Mouse (Mus musculus) forebrain, embryonic 13.5 days (tissue): ENCODE results near the gene Shroom2. TPM values are rescaled to one million over a fixed set of nuclear protein-coding genes. Genes with fewer than 3 reads are reported as not detected.

Experiments
- ATAC-seq: fragments of 200-750 bp; cut with Nextera tagmentation; 2 replicates; pipeline ENCODE4 v1.8.0; 2017
- H3K27ac ChIP-seq: fragments of 300-500 bp; sonication (generic); 2 replicates; pipeline ENCODE4 v1.5.1; 2015; ENCODE audit warnings: inconsistent platforms, mild to moderate bottlenecking, moderate library complexity
- H3K27me3 ChIP-seq: fragments of 300-500 bp; sonication (generic); 2 replicates; pipeline ENCODE4 v1.6.1; 2015; ENCODE audit warnings: mild to moderate bottlenecking, inconsistent platforms
- H3K36me3 ChIP-seq: fragments of 300-500 bp; sonication (generic); 2 replicates; pipeline ENCODE4 v1.6.1; 2015; ENCODE audit warnings: mild to moderate bottlenecking, inconsistent platforms; ENCODE audit not compliant: poor library complexity, severe bottlenecking
- H3K4me1 ChIP-seq: fragments of 300-500 bp; sonication (generic); 2 replicates; pipeline ENCODE4 v1.6.1; 2015; ENCODE audit warnings: inconsistent platforms
- H3K4me2 ChIP-seq: fragments of 300-500 bp; sonication (generic); 2 replicates; pipeline ENCODE4 v1.6.1; 2015; ENCODE audit warnings: inconsistent platforms, mild to moderate bottlenecking, moderate library complexity
- H3K4me3 ChIP-seq: fragments of 300-500 bp; sonication (generic); 2 replicates; pipeline ENCODE4 v1.5.1; 2015; ENCODE audit warnings: mild to moderate bottlenecking, inconsistent platforms
- H3K9ac ChIP-seq: fragments of 300-500 bp; sonication (generic); 2 replicates; pipeline ENCODE4 v1.6.1; 2015; ENCODE audit warnings: mild to moderate bottlenecking, inconsistent platforms
- H3K9me3 ChIP-seq: fragments of 300-500 bp; sonication (generic); replicated peaks from 2 replicates; pipeline ENCODE4 v1.6.1; 2016; ENCODE audit warnings: inconsistent platforms
- WGBS: fragments of 180-500 bp; shearing (Covaris S2); methylation state at CpG from one replicate; pipeline ENCODE4 v1.1.7; 2015; 5-methylcytosine and 5-hydroxymethylcytosine counted together
- polyA plus RNA-seq: library from polyadenylated mRNA; unstranded; fragments of >200 nt; fragmentation: Nextera tagmentation; extraction: Ambion mirVana; gene quantifications from 2 replicates; pipeline ENCODE4 v1.2.1, GENCODE M21; 2015

Shroom2 gene
- polyA plus RNA-seq, 1 experiment from 2014 or later = 17.3 TPM

GRCm38 (mm10) chrX:152635397-152635796, 133.9 kb downstream of the Shroom2 start:
- H3K27me3 ChIP-seq = no peaks in the 10 kb centered on the region
- no peak for ATAC-seq
- H3K4me2 ChIP-seq = no peak overlapping the region
- no peak overlapping the region for H3K9ac ChIP-seq
- H3K27ac ChIP-seq = no peak overlapping the region
- H3K4me3 ChIP-seq = no peak overlapping the region
- H3K36me3 ChIP-seq = no peaks in the 10 kb centered on the region
- no peaks in the 10 kb centered on the region for H3K9me3 ChIP-seq
- WGBS = 94% methylated on average over 12 of the region's 12 CpGs
- H3K4me1 ChIP-seq = no peaks in the 10 kb centered on the region

- Histone ChIP-seq H3K36me3 (no peaks in the 10 kb centered on the region), H3K27me3 (peaks cover 23% of the 10 kb centered on the region; the same call in 1 of the 2 replicates), H3K9ac (no peak overlapping the region), H3K4me2 (no peak overlapping the region), H3K4me3 (no peak overlapping the region), H3K9me3 (no peaks in the 10 kb centered on the region), H3K27ac (no peak overlapping the region), H3K4me1 (no peaks in the 10 kb centered on the region)
- 95% methylated on average over 2 of the region's 2 CpGs for WGBS
- ATAC-seq = no peak
Observed at GRCm38 (mm10) chrX:152621407-152621806, 147.9 kb downstream of the Shroom2 start.

GRCm38 (mm10) chrX:152620917-152621316, 148.3 kb downstream of the Shroom2 start:
- ATAC-seq = no peak
- H3K9ac ChIP-seq = no peak overlapping the region
- no peaks in the 10 kb centered on the region for H3K36me3 ChIP-seq
- H3K27ac ChIP-seq = no peak overlapping the region
- H3K27me3 ChIP-seq = peaks cover 23% of the 10 kb centered on the region; the same call in 1 of the 2 replicates
- no peaks in the 10 kb centered on the region for H3K4me1 ChIP-seq
- no peak overlapping the region for H3K4me2 ChIP-seq
- no peak overlapping the region for H3K4me3 ChIP-seq
- no peaks in the 10 kb centered on the region for H3K9me3 ChIP-seq

GRCm38 (mm10) chrX:152618464-152618863, 150.8 kb downstream of the Shroom2 start:
- Histone ChIP-seq H3K9ac (no peak overlapping the region), H3K4me2 (no peak overlapping the region), H3K4me1 (no peaks in the 10 kb centered on the region), H3K9me3 (no peaks in the 10 kb centered on the region), H3K27me3 (peaks cover 11% of the 10 kb centered on the region; the same call in 1 of the 2 replicates), H3K27ac (no peak overlapping the region), H3K4me3 (no peak overlapping the region), H3K36me3 (no peaks in the 10 kb centered on the region)
- ATAC-seq = peak; percentile 75
- WGBS = 82% methylated on average over 1 of the region's 1 CpGs

GRCm38 (mm10) chrX:152563034-152563433, 206.2 kb downstream of the Shroom2 start, which contains the start of gene Cldn34a:
Cldn34a (plus strand) TSS chrX:152563334.
- no peak for ATAC-seq
- peaks cover 10% of the 10 kb centered on the region; the same call in 1 of the 2 replicates for H3K27me3 ChIP-seq
- H3K36me3 ChIP-seq = no peaks in the 10 kb centered on the region
- H3K4me1 ChIP-seq = no peaks in the 10 kb centered on the region
- no peak within 1 kb of the TSS for H3K4me2 ChIP-seq
- no peaks in the 10 kb centered on the region for H3K9me3 ChIP-seq
- H3K27ac ChIP-seq = no peak within 1 kb of the TSS
- H3K9ac ChIP-seq = no peak within 1 kb of the TSS
- no peak within 1 kb of the TSS for H3K4me3 ChIP-seq
- WGBS = 83% methylated on average over 2 of the region's 2 CpGs

Other genes starting within 250 kb of the Shroom2 start
- not detected in 2 replicates for gene Cldn34a, start 206.1 kb downstream of the Shroom2 start, polyA plus RNA-seq
- 0.14 TPM in 1 of 2 replicates, not detected in the other for gene Gpr143, start 12.5 kb upstream of the Shroom2 start, polyA plus RNA-seq
- gene Usp51, start 237.0 kb upstream of the Shroom2 start, polyA plus RNA-seq = 3.3 and 3.7 TPM in 2 replicates